Comparison of ENCODE assay signal across 10 mouse cellular contexts in genomic region chr5:35447656-35448443, GRCm38 (mm10). TPM values are rescaled to one million over a fixed set of nuclear protein-coding genes. Genes with fewer than 3 reads are reported as not detected.
DNase-seq lines count a peak whose midpoint lies in the region; ATAC-seq lines count a peak whose summit lies in the region.
"Had no signal": no experiment of that assay in that cellular context is flagged by ENCODE, and none has a peak within 500 bp of the region (broad histone marks: within the 10 kb centered on the region; RNA-seq: fewer than 3 reads in every experiment).

No protein-coding gene starts in this region.

- H3K27me3 ChIP-seq in heart, embryonic 12.5 days (replicated peaks): peaks cover 53% of the 10 kb centered on the region
- H3K27me3 ChIP-seq in midbrain, embryonic 12.5 days: peaks cover 18% of the 10 kb centered on the region

- H3K9me3 ChIP-seq in heart, embryonic 12.5 days (replicated peaks): no peaks in the 10 kb centered on the region
- H3K9me3 ChIP-seq in midbrain, embryonic 12.5 days: no peaks in the 10 kb centered on the region

- ATAC-seq in heart, embryonic 12.5 days (ENCODE audit: insufficient number of reproducible peaks, low FRiP score): no peak
- ATAC-seq in midbrain, embryonic 12.5 days (ENCODE audit: low FRiP score, low read depth): peak; percentile 91
- no peak for ATAC-seq in megakaryocyte-erythroid progenitor cell, adult 5-6 weeks (replicated peaks; ENCODE audit: low FRiP score, low TSS enrichment, poor library complexity, severe bottlenecking)
- ATAC-seq: Patski had no signal

- H3K9ac ChIP-seq in heart, embryonic 12.5 days: no peak overlapping the region
- H3K9ac ChIP-seq in midbrain, embryonic 12.5 days (replicated peaks): peak overlapping the region; percentile 45
- H3K9ac ChIP-seq: liver, embryonic 14.5 days had no signal

- H3K36me3 ChIP-seq in heart, embryonic 12.5 days: no peaks in the 10 kb centered on the region
- no peaks in the 10 kb centered on the region for H3K36me3 ChIP-seq in midbrain, embryonic 12.5 days

- no peak for DNase-seq in heart, adult 8-10 months (ENCODE audit: low spot score)
- DNase-seq in cerebellum, postnatal 36 days: peak; percentile 10 to 19
- DNase-seq in frontal cortex, postnatal 36 days (ENCODE audit: low spot score in 2 of 2): peak; percentile 80 to 84
- DNase-seq in layer of hippocampus, adult 8-10 months (ENCODE audit: low spot score in 2 of 2): peak; percentile 63 to 67
- peak; percentile 57 for DNase-seq in telencephalon, adult 2 months (ENCODE audit: low read depth, low spot score)

- no peaks in the 10 kb centered on the region for H3K4me1 ChIP-seq in heart, embryonic 12.5 days (replicated peaks)
- peaks cover 27% of the 10 kb centered on the region for H3K4me1 ChIP-seq in midbrain, embryonic 12.5 days

- H3K4me3 ChIP-seq in heart, embryonic 12.5 days: peak overlapping the region; percentile 13; the same call in 1 of the 2 replicates
- peak overlapping the region; percentile 37 for H3K4me3 ChIP-seq in midbrain, embryonic 12.5 days

- 21% methylated on average over 27 of the region's 27 CpGs for WGBS in heart, embryonic 12.5 days
- 18% methylated on average over 27 of the region's 27 CpGs for WGBS in midbrain, embryonic 12.5 days

- H3K27ac ChIP-seq in heart, embryonic 12.5 days (ENCODE audit: poor library complexity, severe bottlenecking): no peak overlapping the region
- H3K27ac ChIP-seq in midbrain, embryonic 12.5 days (replicated peaks): peak overlapping the region; percentile 72
- H3K27ac ChIP-seq: liver, embryonic 14.5 days had no signal

- H3K4me2 ChIP-seq in heart, embryonic 12.5 days: peak overlapping the region; percentile 54
- peak overlapping the region; percentile 64 for H3K4me2 ChIP-seq in midbrain, embryonic 12.5 days (replicated peaks)

RNA-seq across cellular contexts. Expression of gene Hmx1, which starts 58.9 kb away (rescaled TPM):
- not detected in 2 replicates for polyA plus RNA-seq in heart, embryonic 12.5 days (2016; fragmentation: Nextera tagmentation; extraction: Ambion mirVana)
- not detected for total RNA-seq in heart, adult 8-10 months (2022)
- not detected for total RNA-seq in layer of hippocampus, adult 8-10 months (2022)
- 0.73 and 1.2 TPM in 2 replicates for polyA plus RNA-seq in midbrain, embryonic 12.5 days (2016; fragmentation: Nextera tagmentation; extraction: Ambion mirVana)
- not detected in 2 replicates for total RNA-seq in megakaryocyte-erythroid progenitor cell, adult 5-6 weeks (2014; fragmentation: Nextera tagmentation)
- total RNA-seq in megakaryocyte-erythroid progenitor cell, adult 5-6 weeks (2017): not detected in 2 replicates
- polyA plus RNA-seq: liver, embryonic 14.5 days; Patski had no signal
